Mouse (Mus musculus) small intestine, adult 2 months (tissue): ENCODE results near the gene Cop1.

ENCODE experiments used
- CTCF ChIP-seq: fragments of 200-500 bp; IDR thresholded peaks from 2 replicates; pipeline ENCODE4 v1.5.1; 2012; ENCODE audit warnings: low read depth, mild to moderate bottlenecking, control low read depth, inconsistent platforms, low read length, moderate library complexity, mixed read lengths; ENCODE audit not compliant: insufficient replicate concordance, insufficient read length; ENCODE audit errors: extremely low read depth
- POLR2A ChIP-seq: fragments of 200-500 bp; IDR thresholded peaks from 2 replicates; pipeline ENCODE4 v1.6.1; 2012; ENCODE audit warnings: low read depth, mild to moderate bottlenecking, control low read depth, inconsistent platforms, low read length, moderate library complexity

DNA sequence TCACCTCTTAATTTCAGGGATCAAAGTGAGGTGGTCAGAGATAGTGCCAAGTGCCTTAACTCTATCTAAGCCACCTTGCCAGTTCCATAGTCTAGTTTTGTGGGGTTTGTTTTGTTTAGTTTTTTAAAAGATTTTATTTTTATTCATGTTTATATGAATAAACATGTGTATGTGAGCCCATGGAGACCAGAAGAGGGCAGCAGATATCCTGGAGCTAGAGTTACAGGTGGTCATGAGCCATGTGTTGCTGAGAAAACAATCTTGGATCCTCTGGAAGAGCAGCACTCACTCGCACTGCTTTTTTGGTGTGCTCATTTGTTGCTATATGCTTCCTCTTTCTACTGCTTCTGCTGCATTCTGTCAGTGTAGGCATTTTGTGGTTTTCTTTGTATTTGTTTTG, 90.5 kb downstream of the Cop1 start:
- TF ChIP-seq CTCF (no peak), POLR2A (no peak)
